Mouse (Mus musculus): ENCODE measurements around the gene Smim14. TPM values are rescaled to one million over a fixed set of nuclear protein-coding genes. Genes with fewer than 3 reads are reported as not detected.
A peak's percentile ranks its signal among the peaks of the same experiment; 100 is the strongest.

Gene Smim14
- total and polyA plus RNA-seq, 3 experiments = 10.6 to 64.6 (median 52.3) TPM

- DNase-seq (ENCODE audit: low spot score) = peak; percentile 81
- no peak for TF ChIP-seq GATA1 (IDR thresholded peaks at IDR 0.05; ENCODE audit: borderline replicate concordance, low read length)
- TF ChIP-seq TAL1 (conservative IDR thresholded peaks at IDR 0.05; ENCODE audit: low read depth, low read length) = no peak
- no peak for TF ChIP-seq POLR2AphosphoS5 (IDR thresholded peaks at IDR 0.05; ENCODE audit: insufficient replicate concordance, low read depth, low read length)
- Histone ChIP-seq H3K4me3 (ENCODE audit: low read depth, low read length) (peak overlapping the region; percentile 89), H3K4me1 (ENCODE audit: insufficient read depth, low read depth, low read length) (peaks cover 22% of the 10 kb centered on the region), H3K27me3 (ENCODE audit: insufficient read depth, low read length) (no peaks in the 10 kb centered on the region), H3K9me3 (replicated peaks) (no peaks in the 10 kb centered on the region), H3K36me3 (replicated peaks) (peaks cover 17% of the 10 kb centered on the region)
- peak; percentile 52; the same call in 1 of the 2 replicates for ATAC-seq (ENCODE audit: extremely low read depth, insufficient number of reproducible peaks, low FRiP score, poor library complexity, severe bottlenecking)
Observed at GRCm38 (mm10) chr5:65491767-65492715, 44.9 kb downstream of the Smim14 start.

GRCm38 (mm10) chr5:65489830-65490229, 47.2 kb downstream of the Smim14 start:
- no peak for ATAC-seq (ENCODE audit: extremely low read depth, insufficient number of reproducible peaks, low FRiP score, poor library complexity, severe bottlenecking)
- DNase-seq (ENCODE audit: low spot score) = no peak
- no peak overlapping the region for H3K4me3 ChIP-seq (ENCODE audit: low read depth, low read length)

GRCm38 (mm10) chr5:65488725-65489124, 48.3 kb downstream of the Smim14 start:
- no peak for TF ChIP-seq CTCF (IDR thresholded peaks at IDR 0.05; ENCODE audit: low read depth, low read length)
- no peak for TF ChIP-seq POLR2AphosphoS5 (IDR thresholded peaks at IDR 0.05; ENCODE audit: insufficient replicate concordance, low read depth, low read length)
- TF ChIP-seq GATA2 (IDR thresholded peaks at IDR 0.05; ENCODE audit: borderline replicate concordance, low read depth, low read length) = no peak
- TF ChIP-seq TAL1 (conservative IDR thresholded peaks at IDR 0.05; ENCODE audit: low read depth, low read length) = no peak
- ATAC-seq (ENCODE audit: extremely low read depth, insufficient number of reproducible peaks, low FRiP score, poor library complexity, severe bottlenecking) = no peak
- no peak for DNase-seq (ENCODE audit: low spot score)
- Histone ChIP-seq H3K4me3 (ENCODE audit: low read depth, low read length) (no peak overlapping the region), H3K36me3 (replicated peaks) (peaks cover 19% of the 10 kb centered on the region), H3K4me1 (ENCODE audit: insufficient read depth, low read depth, low read length) (peaks cover 23% of the 10 kb centered on the region), H3K27me3 (ENCODE audit: insufficient read depth, low read length) (no peaks in the 10 kb centered on the region), H3K9me3 (replicated peaks) (no peaks in the 10 kb centered on the region)

More at GRCm38 (mm10) chr5:65489830-65490229, 47.2 kb downstream of the Smim14 start:
- TF ChIP-seq TAL1 (conservative IDR thresholded peaks at IDR 0.05; ENCODE audit: low read depth, low read length) (no peak), CTCF (IDR thresholded peaks at IDR 0.05; ENCODE audit: low read depth, low read length) (no peak), GATA1 (IDR thresholded peaks at IDR 0.05; ENCODE audit: borderline replicate concordance, low read length) (no peak), GATA2 (IDR thresholded peaks at IDR 0.05; ENCODE audit: borderline replicate concordance, low read depth, low read length) (no peak), POLR2AphosphoS5 (IDR thresholded peaks at IDR 0.05; ENCODE audit: insufficient replicate concordance, low read depth, low read length) (no peak)
- Histone ChIP-seq H3K27me3 (ENCODE audit: insufficient read depth, low read length) (no peaks in the 10 kb centered on the region), H3K9me3 (replicated peaks) (no peaks in the 10 kb centered on the region), H3K36me3 (replicated peaks) (peaks cover 17% of the 10 kb centered on the region), H3K4me1 (ENCODE audit: insufficient read depth, low read depth, low read length) (peaks cover 19% of the 10 kb centered on the region)

GRCm38 (mm10) chr5:65487381-65487780, 49.6 kb downstream of the Smim14 start:
- H3K4me1 ChIP-seq (ENCODE audit: insufficient read depth, low read depth, low read length) = peaks cover 14% of the 10 kb centered on the region
- no peaks in the 10 kb centered on the region for H3K9me3 ChIP-seq (replicated peaks)
- no peak overlapping the region for H3K4me3 ChIP-seq (ENCODE audit: low read depth, low read length)
- no peak for ATAC-seq (ENCODE audit: extremely low read depth, insufficient number of reproducible peaks, low FRiP score, poor library complexity, severe bottlenecking)
- peaks cover 19% of the 10 kb centered on the region for H3K36me3 ChIP-seq (replicated peaks)
- TF ChIP-seq POLR2AphosphoS5 (IDR thresholded peaks at IDR 0.05; ENCODE audit: insufficient replicate concordance, low read depth, low read length) (no peak), GATA2 (IDR thresholded peaks at IDR 0.05; ENCODE audit: borderline replicate concordance, low read depth, low read length) (no peak), TAL1 (conservative IDR thresholded peaks at IDR 0.05; ENCODE audit: low read depth, low read length) (no peak), CTCF (IDR thresholded peaks at IDR 0.05; ENCODE audit: low read depth, low read length) (no peak), GATA1 (IDR thresholded peaks at IDR 0.05; ENCODE audit: borderline replicate concordance, low read length) (no peak)
- no peaks in the 10 kb centered on the region for H3K27me3 ChIP-seq (ENCODE audit: insufficient read depth, low read length)
- no peak for DNase-seq (ENCODE audit: low spot score)

- no peak for ATAC-seq (ENCODE audit: extremely low read depth, insufficient number of reproducible peaks, low FRiP score, poor library complexity, severe bottlenecking)
- peaks cover 19% of the 10 kb centered on the region for H3K36me3 ChIP-seq (replicated peaks)
- peaks cover 7% of the 10 kb centered on the region for H3K4me1 ChIP-seq (ENCODE audit: insufficient read depth, low read depth, low read length)
- no peaks in the 10 kb centered on the region for H3K9me3 ChIP-seq (replicated peaks)
- no peaks in the 10 kb centered on the region for H3K27me3 ChIP-seq (ENCODE audit: insufficient read depth, low read length)
- H3K4me3 ChIP-seq (ENCODE audit: low read depth, low read length) = no peak overlapping the region
- TF ChIP-seq GATA2 (IDR thresholded peaks at IDR 0.05; ENCODE audit: borderline replicate concordance, low read depth, low read length) (no peak), TAL1 (conservative IDR thresholded peaks at IDR 0.05; ENCODE audit: low read depth, low read length) (no peak)
- DNase-seq (ENCODE audit: low spot score) = no peak
Observed at GRCm38 (mm10) chr5:65486514-65486913, 50.5 kb downstream of the Smim14 start.

- H3K9me3 ChIP-seq (replicated peaks) = no peaks in the 10 kb centered on the region
- no peak for TF ChIP-seq GATA2 (IDR thresholded peaks at IDR 0.05; ENCODE audit: borderline replicate concordance, low read depth, low read length)
- no peak for TF ChIP-seq TAL1 (conservative IDR thresholded peaks at IDR 0.05; ENCODE audit: low read depth, low read length)
- TF ChIP-seq CTCF (IDR thresholded peaks at IDR 0.05; ENCODE audit: low read depth, low read length) = no peak
- TF ChIP-seq POLR2AphosphoS5 (IDR thresholded peaks at IDR 0.05; ENCODE audit: insufficient replicate concordance, low read depth, low read length) = no peak
- TF ChIP-seq GATA1 (IDR thresholded peaks at IDR 0.05; ENCODE audit: borderline replicate concordance, low read length) = no peak
- ATAC-seq (ENCODE audit: extremely low read depth, insufficient number of reproducible peaks, low FRiP score, poor library complexity, severe bottlenecking) (no peak), DNase-seq (ENCODE audit: low spot score) (no peak)
- H3K36me3 ChIP-seq (replicated peaks) = peaks cover 16% of the 10 kb centered on the region
- peaks cover 14% of the 10 kb centered on the region for H3K4me1 ChIP-seq (ENCODE audit: insufficient read depth, low read depth, low read length)
- no peaks in the 10 kb centered on the region for H3K27me3 ChIP-seq (ENCODE audit: insufficient read depth, low read length)
- H3K4me3 ChIP-seq (ENCODE audit: low read depth, low read length) = no peak overlapping the region
Observed at GRCm38 (mm10) chr5:65482996-65483395, 54.0 kb downstream of the Smim14 start.
